Mouse (Mus musculus): Measurements from ENCODE around the gene Cox8b. TPM values are rescaled to one million over a fixed set of nuclear protein-coding genes. Genes with fewer than 3 reads are reported as not detected.
A peak's percentile ranks its signal among the peaks of the same experiment; 100 is the strongest.

Gene Cox8b
- total RNA-seq, 4 experiments from 2014 or later = 1.7 to 3.9 (median 2.9) TPM

- DNase-seq (ENCODE audit: low spot score in 2 of 2) = no peak
Measured at GRCm38 (mm10) chr7:140874224-140874623, 26.0 kb downstream of the Cox8b start.

GRCm38 (mm10) chr7:140864761-140865160 lies 35.5 kb downstream of the Cox8b start:
- DNase-seq (ENCODE audit: low spot score in 2 of 2) = no peak

GRCm38 (mm10) chr7:140860728-140861127 lies 39.5 kb downstream of the Cox8b start:
- no peak for DNase-seq (ENCODE audit: low spot score in 2 of 2)

- DNase-seq (ENCODE audit: low spot score in 2 of 2) = no peak
Measured at GRCm38 (mm10) chr7:140859997-140860396, 40.2 kb downstream of the Cox8b start.

GRCm38 (mm10) chr7:140858746-140859145 lies 41.5 kb downstream of the Cox8b start:
- DNase-seq (ENCODE audit: low spot score in 2 of 2) = no peak

- no peak for DNase-seq (ENCODE audit: low spot score in 2 of 2)
Measured at GRCm38 (mm10) chr7:140857550-140858505, 42.4 kb downstream of the Cox8b start, which contains the start of gene Bet1l. Gene Bet1l (minus strand): TSS chr7:140857577.

- peak; percentile 85 to 88 for DNase-seq (ENCODE audit: low spot score in 2 of 2)
Measured at GRCm38 (mm10) chr7:140856785-140857549, 43.3 kb downstream of the Cox8b start, which contains the start of gene Ric8a. Gene Ric8a (plus strand): TSS chr7:140856957.

- peak; percentile 69 to 87 for DNase-seq (ENCODE audit: low spot score in 2 of 2)
Measured at GRCm38 (mm10) chr7:140855860-140856784, 44.1 kb downstream of the Cox8b start, which contains the start of gene Gm45785. Gene Gm45785 (minus strand): TSS chr7:140856331.

- DNase-seq (ENCODE audit: low spot score in 2 of 2) = no peak
Measured at GRCm38 (mm10) chr7:140855181-140855580, 45.1 kb downstream of the Cox8b start.

GRCm38 (mm10) chr7:140854483-140854882 lies 45.8 kb downstream of the Cox8b start:
- no peak for DNase-seq (ENCODE audit: low spot score in 2 of 2)

- no peak for DNase-seq (ENCODE audit: low spot score in 2 of 2)
Measured at GRCm38 (mm10) chr7:140853386-140853785, 46.9 kb downstream of the Cox8b start.

- DNase-seq (ENCODE audit: low spot score in 2 of 2) = no peak
Measured at GRCm38 (mm10) chr7:140851916-140852315, 48.3 kb downstream of the Cox8b start.

Other genes with a start within 250 kb of the Cox8b start
- gene Olfr539, start 240.5 kb downstream of the Cox8b start, total RNA-seq (2022) = under 1 TPM; 0.04 to 0.09 (median 0.07) TPM
- not detected for gene Olfr45, start 218.5 kb downstream of the Cox8b start, total RNA-seq (2022)
- not detected for gene Olfr541, start 203.2 kb downstream of the Cox8b start, total RNA-seq (2022)
- under 1 TPM in 1 of 4 experiments, not detected in 3; 0.36 TPM for gene Cyp2e1, start 136.7 kb downstream of the Cox8b start, total RNA-seq (2022)
- gene Syce1, start 112.6 kb downstream of the Cox8b start, total RNA-seq (2022) = under 1 TPM in 3 of 4 experiments, not detected in 1; 0.40 to 0.91 (median 0.46) TPM
- 10 to 100 TPM; 29.5 to 33.1 (median 29.7) TPM for gene Zfp941, start 78.3 kb downstream of the Cox8b start, total RNA-seq (2022)
- gene Urah, start 65.4 kb downstream of the Cox8b start, total RNA-seq (2022) = 10 to 100 TPM in 1 of 4 experiments, 1 to 10 TPM in 3; 6.2 to 13.1 (median 8.4) TPM
- not detected for gene Scgb1c1, start 54.9 kb downstream of the Cox8b start, total RNA-seq (2022)
- gene Odf3, start 52.6 kb downstream of the Cox8b start, total RNA-seq (2022) = under 1 TPM in 1 of 4 experiments, not detected in 3; 0.36 TPM
- 1 to 10 TPM; 1.0 to 2.9 (median 2.5) TPM for gene Gm45785, start 44.1 kb downstream of the Cox8b start, total RNA-seq (2022)
- gene Ric8a, start 43.5 kb downstream of the Cox8b start, total RNA-seq (2022) = 10 to 100 TPM; 60.1 to 70.0 (median 64.9) TPM
- 10 to 100 TPM; 20.7 to 26.7 (median 23.2) TPM for gene Bet1l, start 42.9 kb downstream of the Cox8b start, total RNA-seq (2022)
- gene Psmd13, start 18.5 kb downstream of the Cox8b start, total RNA-seq (2022) = 100 to 1,000 TPM; 105 to 117 (median 109) TPM
- 10 to 100 TPM; 62.4 to 79.7 (median 73.7) TPM for gene Sirt3, start 18.1 kb downstream of the Cox8b start, total RNA-seq (2022)
- gene Nlrp6, start 20.5 kb upstream of the Cox8b start, total RNA-seq (2022) = 1 to 10 TPM in 1 of 4 experiments, under 1 TPM in 3; 0.54 to 1.1 (median 0.92) TPM
- 1 to 10 TPM; 3.9 to 4.7 (median 4.3) TPM for gene Pgghg, start 40.9 kb upstream of the Cox8b start, total RNA-seq (2022)
- under 1 TPM in 1 of 4 experiments, not detected in 3; 0.51 TPM for gene Ifitm5, start 49.8 kb upstream of the Cox8b start, total RNA-seq (2022)
- gene Gm45717, start 55.5 kb upstream of the Cox8b start, total RNA-seq (2022) = not detected
- gene Ifitm2, start 55.5 kb upstream of the Cox8b start, total RNA-seq (2022) = 10 to 100 TPM; 13.5 to 19.6 (median 16.7) TPM
- 1 to 10 TPM; 3.6 to 7.4 (median 5.0) TPM for gene Ifitm1, start 66.8 kb upstream of the Cox8b start, total RNA-seq (2022)
- 10 to 100 TPM; 12.2 to 26.6 (median 17.7) TPM for gene Ifitm3, start 110.3 kb upstream of the Cox8b start, total RNA-seq (2022)
- gene Ifitm6, start 117.5 kb upstream of the Cox8b start, total RNA-seq (2022) = under 1 TPM in 2 of 4 experiments, not detected in 2; 0.87 to 0.88 TPM
- not detected for gene Gm17387, start 128.7 kb upstream of the Cox8b start, total RNA-seq (2022)
- 10 to 100 TPM; 64.5 to 81.0 (median 79.2) TPM for gene B4galnt4, start 160.7 kb upstream of the Cox8b start, total RNA-seq (2022)
- gene Pkp3, start 177.8 kb upstream of the Cox8b start, total RNA-seq (2022) = under 1 TPM in 1 of 4 experiments, not detected in 3; 0.57 TPM
- 1 to 10 TPM; 2.3 to 2.6 (median 2.5) TPM for gene Sigirr, start 200.1 kb upstream of the Cox8b start, total RNA-seq (2022)
- not detected for gene Ano9, start 217.4 kb upstream of the Cox8b start, total RNA-seq (2022)
- gene Ptdss2, start 221.9 kb upstream of the Cox8b start, total RNA-seq (2022) = 10 to 100 TPM; 48.4 to 57.7 (median 52.3) TPM

Data from left cerebral cortex, adult 8-10 months (tissue).